Mouse (Mus musculus): Measurements from ENCODE around the gene Skiv2l.
A peak's percentile ranks its signal among the peaks of the same experiment; 100 is the strongest.
"Not testable (repeated sequence)": the region's sequence is repeated elsewhere in the genome, so short reads cannot be mapped to it uniquely, and the experiment has no call there.

Skiv2l gene

GRCm38 (mm10) chr17:34879336-34879879 lies 29.4 kb upstream of the Skiv2l start, which contains the start of gene Zbtb12:
Zbtb12 (plus strand) TSS chr17:34879483.
- no peak for DNase-seq (ENCODE audit: low read depth, low spot score)

- DNase-seq (ENCODE audit: low read depth, low spot score) = no peak
Measured at GRCm38 (mm10) chr17:34874321-34874720, 24.3 kb upstream of the Skiv2l start.

- no peak for DNase-seq (ENCODE audit: low read depth, low spot score)
Measured at GRCm38 (mm10) chr17:34865981-34866380, 16.0 kb upstream of the Skiv2l start.

- no peak for DNase-seq (ENCODE audit: low read depth, low spot score)
Measured at GRCm38 (mm10) chr17:34862416-34863081, 12.5 kb upstream of the Skiv2l start, which contains the start of gene Cfb. Cfb (minus strand) TSS chr17:34862518.

- no peak for DNase-seq (ENCODE audit: low read depth, low spot score)
Measured at GRCm38 (mm10) chr17:34861704-34862415, 11.8 kb upstream of the Skiv2l start.

- no peak for DNase-seq (ENCODE audit: low read depth, low spot score)
Measured at GRCm38 (mm10) chr17:34860514-34860913, 10.5 kb upstream of the Skiv2l start.

- DNase-seq (ENCODE audit: low read depth, low spot score) = no peak
Measured at GRCm38 (mm10) chr17:34858670-34859069, 8.7 kb upstream of the Skiv2l start.

- peak; percentile 42 for DNase-seq (ENCODE audit: low read depth, low spot score)
Measured at GRCm38 (mm10) chr17:34855825-34856224, 5.8 kb upstream of the Skiv2l start.

GRCm38 (mm10) chr17:34854761-34855160 lies 4.8 kb upstream of the Skiv2l start:
- no peak for DNase-seq (ENCODE audit: low read depth, low spot score)

GRCm38 (mm10) chr17:34853511-34853910 lies 3.5 kb upstream of the Skiv2l start:
- no peak for DNase-seq (ENCODE audit: low read depth, low spot score)

GRCm38 (mm10) chr17:34850517-34851125 lies 611 bp upstream of the Skiv2l start:
- DNase-seq (ENCODE audit: low read depth, low spot score) = no peak

GRCm38 (mm10) chr17:34847615-34848014 lies 2.4 kb downstream of the Skiv2l start:
- no peak for DNase-seq (ENCODE audit: low read depth, low spot score)

- DNase-seq (ENCODE audit: low read depth, low spot score) = no peak
Measured at GRCm38 (mm10) chr17:34847192-34847591, 2.8 kb downstream of the Skiv2l start.

- no peak for DNase-seq (ENCODE audit: low read depth, low spot score)
Measured at GRCm38 (mm10) chr17:34844884-34845283, 5.1 kb downstream of the Skiv2l start.

- DNase-seq (ENCODE audit: low read depth, low spot score) = no peak
Measured at GRCm38 (mm10) chr17:34840736-34841307, 9.2 kb downstream of the Skiv2l start.

GRCm38 (mm10) chr17:34838785-34839184 lies 11.2 kb downstream of the Skiv2l start:
- DNase-seq (ENCODE audit: low read depth, low spot score) = no peak

- DNase-seq (ENCODE audit: low read depth, low spot score) = no peak
Measured at GRCm38 (mm10) chr17:34837464-34838324, 12.3 kb downstream of the Skiv2l start.

GRCm38 (mm10) chr17:34836856-34837221 lies 13.2 kb downstream of the Skiv2l start, which contains the start of the genes Stk19 and Dxo:
Stk19 (minus strand) TSS chr17:34836945.
Dxo (plus strand) TSS chr17:34837019.
- DNase-seq (ENCODE audit: low read depth, low spot score) = peak; percentile 99

- DNase-seq (ENCODE audit: low read depth, low spot score) = no peak
Measured at GRCm38 (mm10) chr17:34836155-34836855, 13.7 kb downstream of the Skiv2l start.

- DNase-seq (ENCODE audit: low read depth, low spot score) = not testable (repeated sequence)
Measured at GRCm38 (mm10) chr17:34830776-34831175, 19.2 kb downstream of the Skiv2l start.
